Mouse (Mus musculus): ENCODE measurements at regions not wholly inside any gene's neighbourhood (a gene's known extent, or its start where the extent isn't known, plus 50 kb on each side); places are given as distances from the start of the nearest gene placed in this dataset.

GRCm38 (mm10) chr16:45331236-45331635 lies 77.6 kb downstream of the Cd200 start:
- no peak for DNase-seq (ENCODE audit: low spot score)

GRCm38 (mm10) chr16:45330298-45330697 lies 78.6 kb downstream of the Cd200 start:
- DNase-seq (ENCODE audit: low spot score), result no peak

GRCm38 (mm10) chr16:45329716-45330115 lies 79.1 kb downstream of the Cd200 start:
- peak; percentile 9 for DNase-seq (ENCODE audit: low spot score)

- no peak for DNase-seq (ENCODE audit: low spot score)
These were observed 81.8 kb downstream of the Cd200 start for GRCm38 (mm10) chr16:45327103-45327502.

GRCm38 (mm10) chr16:45311479-45311878 lies 87.4 kb downstream of the Btla start:
- DNase-seq (ENCODE audit: low spot score), result no peak

All from ovary, postnatal 14 days (tissue).